Mouse (Mus musculus) heart, adult 10 weeks (tissue): Measurements from ENCODE around the gene Zfp362. TPM values are rescaled to one million over a fixed set of nuclear protein-coding genes. Genes with fewer than 3 reads are reported as not detected.

Experiments used
- polyA plus RNA-seq: library from polyadenylated mRNA; stranded (reverse); fragments of 350-450 nt; fragmentation: Illumina TruSeq; extraction: RNeasy Lipid Tissue Mini Kit (QIAGEN cat#74804); gene quantifications from one replicate; pipeline ENCODE4 v1.2.3, GENCODE M21; 2014; ENCODE audit warnings: low read depth, low replicate concordance

Zfp362 gene
- polyA plus RNA-seq: 10.1 TPM

GRCm38 (mm10) chr4:128806043-128806826, at the start of gene Zfp362:
TSS of gene Zfp362 (minus strand) at chr4:128806045.

GRCm38 (mm10) chr4:128755064-128755463, 50.8 kb downstream of the Zfp362 start, which contains the start of gene A3galt2:
TSS of gene A3galt2 (plus strand) at chr4:128755364.

Other genes starting within 250 kb of the Zfp362 start
- 3.9 TPM for gene Zscan20, start 195.9 kb downstream of the Zfp362 start, polyA plus RNA-seq
- gene Tlr12, start 187.4 kb downstream of the Zfp362 start, polyA plus RNA-seq: not detected
- gene Phc2, start 151.3 kb downstream of the Zfp362 start, polyA plus RNA-seq: 33.8 TPM
- 0.47 TPM for gene A3galt2, start 50.7 kb downstream of the Zfp362 start, polyA plus RNA-seq
- gene Trim62, start 77.5 kb upstream of the Zfp362 start, polyA plus RNA-seq: 1.0 TPM
- 2.6 TPM for gene Azin2, start 156.4 kb upstream of the Zfp362 start, polyA plus RNA-seq
- 80.0 TPM for gene Ak2, start 185.9 kb upstream of the Zfp362 start, polyA plus RNA-seq